Mouse (Mus musculus) CH12.LX (cell line): ENCODE data around the gene Defb26. TPM values are rescaled to one million over a fixed set of nuclear protein-coding genes. Genes with fewer than 3 reads are reported as not detected.
A peak's percentile ranks its signal among the peaks of the same experiment; 100 is the strongest.

Source experiments
- DNase-seq: peaks from one replicate; pipeline ENCODE4 v3.0.0-alpha.2; 2013; ENCODE audit errors: extremely low read depth
- H3K27ac ChIP-seq: 2 replicates; pipeline ENCODE4 v1.5.1; 2012; ENCODE audit warnings: low read depth, mild to moderate bottlenecking, control low read depth, moderate library complexity; ENCODE audit not compliant: insufficient read depth
- H3K27me3 ChIP-seq: replicated peaks from 2 replicates; pipeline ENCODE3; 2012; ENCODE audit warnings: inconsistent platforms
- H3K36me3 ChIP-seq, 2 experiments: replicated peaks in 1 of 2; 2 replicates each; pipeline versions ENCODE3 to v1.6.1; 2012; ENCODE audit warnings: inconsistent platforms in 1 of 2, low read length in 1 of 2, mild to moderate bottlenecking in 1 of 2, mixed read lengths in 1 of 2, moderate library complexity in 1 of 2; ENCODE audit not compliant: control insufficient read depth in 1 of 2, insufficient read depth in 1 of 2
- H3K4me1 ChIP-seq, 2 experiments: 2 replicates each; pipeline ENCODE4 v1.6.1; 2012; ENCODE audit warnings: inconsistent platforms in 1 of 2, moderate library complexity in 1 of 2; ENCODE audit not compliant: insufficient read depth in 2 of 2, control insufficient read depth in 1 of 2
- H3K4me2 ChIP-seq: 2 replicates; pipeline ENCODE4 v1.6.1; 2012; ENCODE audit warnings: low read depth, mild to moderate bottlenecking, control low read depth; ENCODE audit not compliant: poor library complexity, insufficient read depth, severe bottlenecking
- H3K4me3 ChIP-seq, 3 experiments: fragments of 150-350 bp in 1 of 3; sonication (generic) in 1 of 3; replicated peaks in 1 of 3; 2 replicates each; pipeline versions ENCODE3 to v1.5.1; 2011 to 2012; ENCODE audit warnings: low read depth in 2 of 3, low read length in 2 of 3, mild to moderate bottlenecking in 2 of 3, moderate library complexity in 2 of 3, control low read depth in 1 of 3, improper control_type of control experiment in 1 of 3, inconsistent platforms in 1 of 3, mixed read lengths in 1 of 3; ENCODE audit not compliant: poor library complexity in 1 of 3
- H3K79me2 ChIP-seq: replicated peaks from 2 replicates; pipeline ENCODE4 v1.6.1; 2012; ENCODE audit warnings: mild to moderate bottlenecking, moderate library complexity; ENCODE audit not compliant: control insufficient read depth, poor library complexity, insufficient read depth, severe bottlenecking; ENCODE audit errors: extremely low read depth
- H3K9ac ChIP-seq: 2 replicates; pipeline ENCODE4 v1.6.1; 2012; ENCODE audit warnings: low read depth, mild to moderate bottlenecking, control low read depth, moderate library complexity; ENCODE audit not compliant: insufficient read depth
- H3K9me3 ChIP-seq: replicated peaks from 2 replicates; pipeline ENCODE3; 2012; ENCODE audit warnings: low read length, inconsistent platforms, mixed read lengths
- BHLHE40 ChIP-seq: IDR thresholded peaks from 2 replicates; pipeline ENCODE4 v1.6.1; 2011; ENCODE audit warnings: mild to moderate bottlenecking, low read depth, low read length, improper control_type of control experiment
- CHD1 ChIP-seq: IDR thresholded peaks from 2 replicates; pipeline ENCODE4 v1.6.1; 2012; ENCODE audit warnings: low read depth, low read length, improper control_type of control experiment, inconsistent platforms
- CHD2 ChIP-seq: IDR thresholded peaks from 2 replicates; pipeline ENCODE4 v1.6.1; 2011; ENCODE audit warnings: low read length, improper control_type of control experiment
- CTCF ChIP-seq, 2 experiments: IDR thresholded peaks in 1 of 2; conservative IDR thresholded peaks in 1 of 2; 2 replicates each; pipeline ENCODE4 v1.5.1; 2011 to 2012; ENCODE audit warnings: low read depth in 2 of 2, low read length in 2 of 2, improper control_type of control experiment in 1 of 2, inconsistent platforms in 1 of 2, mild to moderate bottlenecking in 1 of 2, moderate library complexity in 1 of 2
- E2F4 ChIP-seq: IDR thresholded peaks from 2 replicates; pipeline ENCODE4 v1.6.1; 2011; ENCODE audit warnings: low read depth, low read length, improper control_type of control experiment; ENCODE audit not compliant: insufficient replicate concordance
- ETS1 ChIP-seq: conservative IDR thresholded peaks from 2 replicates; pipeline ENCODE4 v1.6.1; 2012; ENCODE audit warnings: low read depth, mild to moderate bottlenecking, inconsistent platforms, low read length, improper control_type of control experiment, moderate library complexity
- GABPA ChIP-seq: IDR thresholded peaks from 2 replicates; pipeline ENCODE4 v1.6.1; 2012; ENCODE audit warnings: low read depth, low read length, improper control_type of control experiment, inconsistent platforms; ENCODE audit not compliant: insufficient replicate concordance
- JUN ChIP-seq: IDR thresholded peaks from 2 replicates; pipeline ENCODE4 v1.6.1; 2011; ENCODE audit warnings: low read depth, mild to moderate bottlenecking, low read length, improper control_type of control experiment, moderate library complexity; ENCODE audit not compliant: insufficient read depth
- MAFK ChIP-seq: IDR thresholded peaks from 2 replicates; pipeline ENCODE4 v1.6.1; 2011; ENCODE audit warnings: low read length, improper control_type of control experiment; ENCODE audit not compliant: insufficient replicate concordance
- MAZ ChIP-seq: IDR thresholded peaks from 2 replicates; pipeline ENCODE4 v1.6.1; 2012; ENCODE audit warnings: low read depth, mild to moderate bottlenecking, inconsistent platforms, low read length, improper control_type of control experiment, moderate library complexity
- MXI1 ChIP-seq: IDR thresholded peaks from 2 replicates; pipeline ENCODE4 v1.6.1; 2011; ENCODE audit warnings: mild to moderate bottlenecking, low read depth, low read length, improper control_type of control experiment
- MYC ChIP-seq: IDR thresholded peaks from 2 replicates; pipeline ENCODE4 v1.6.1; 2011; ENCODE audit warnings: low read depth, mild to moderate bottlenecking, improper control_type of control experiment, low read length
- NELFE ChIP-seq: IDR thresholded peaks from 2 replicates; pipeline ENCODE4 v1.6.1; 2011; ENCODE audit warnings: low read depth, low read length, improper control_type of control experiment
- NRF1 ChIP-seq: IDR thresholded peaks from 2 replicates; pipeline ENCODE4 v1.6.1; 2014; ENCODE audit warnings: low read depth, mild to moderate bottlenecking, inconsistent platforms, low read length, improper control_type of control experiment, moderate library complexity
- POLR2A ChIP-seq: IDR thresholded peaks from 2 replicates; pipeline ENCODE4 v1.6.1; 2011; ENCODE audit warnings: low read depth, mild to moderate bottlenecking, improper control_type of control experiment, low read length
- TBP ChIP-seq: conservative IDR thresholded peaks from 2 replicates; pipeline ENCODE4 v1.6.1; 2011; ENCODE audit warnings: low read depth, low read length, improper control_type of control experiment
- ZNF384 ChIP-seq: IDR thresholded peaks from 2 replicates; pipeline ENCODE4 v1.6.1; 2012; ENCODE audit warnings: low read depth, low read length, improper control_type of control experiment, inconsistent platforms
- dilution Hi-C: fragments of 300-500 bp; cut with MboI; formaldehyde crosslinking; loops from 2 replicates; pipeline ENCODE4 v1.14.3; 2020; ENCODE audit warnings: low sequenced_read_pairs; ENCODE audit not compliant: extremely low pct_unique_long_range_greater_than_20kb, extremely low pct_ligation_motif_present
- in situ Hi-C: fragments of 300-500 bp; cut with MboI; formaldehyde crosslinking; loops from 3 replicates; pipeline ENCODE4 v1.14.3; 2019; ENCODE audit warnings: low sequenced_read_pairs, low pct_ligation_motif_present, low pct_unique_long_range_greater_than_20kb, mixed read lengths
- polyA plus RNA-seq: library from polyadenylated mRNA; unstranded; fragments of >175 nt; gene quantifications from 2 replicates; pipeline ENCODE4 v1.2.1, GENCODE M21; 2012; ENCODE audit warnings: low read depth; ENCODE audit not compliant: insufficient read length
- total RNA-seq, 2 experiments: library from RNA; depleted of rRNA; stranded (reverse); fragments of 300-350 nt in 1 of 2; fragments of >200 nt in 1 of 2; gene quantifications; 2 replicates each; pipeline ENCODE4 v1.2.3; 2012 to 2014

Gene Defb26
- total and polyA plus RNA-seq, 3 experiments: not detected

DNA sequence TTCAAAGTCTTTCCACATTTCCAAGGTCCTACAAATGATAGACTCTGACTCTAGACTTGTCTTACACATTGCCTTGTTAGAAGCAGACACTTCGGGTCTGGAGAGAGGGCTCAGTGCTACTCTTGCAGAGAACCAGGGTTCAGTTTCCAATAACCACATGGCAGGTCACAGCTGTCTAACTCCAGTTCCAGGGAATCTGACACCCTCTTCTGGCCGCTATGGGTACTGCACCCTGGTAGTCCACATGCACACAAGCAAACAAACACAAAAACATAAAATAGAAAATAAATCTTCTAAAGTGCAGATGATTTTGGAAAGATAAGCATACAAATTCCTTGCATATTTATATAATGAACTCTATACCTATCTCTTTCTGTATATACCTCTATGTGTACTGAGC, 24.5 kb downstream of the Defb26 start (continued):
- TF ChIP-seq MAFK (no peak), BHLHE40 (no peak), MAZ (no peak)

DNA sequence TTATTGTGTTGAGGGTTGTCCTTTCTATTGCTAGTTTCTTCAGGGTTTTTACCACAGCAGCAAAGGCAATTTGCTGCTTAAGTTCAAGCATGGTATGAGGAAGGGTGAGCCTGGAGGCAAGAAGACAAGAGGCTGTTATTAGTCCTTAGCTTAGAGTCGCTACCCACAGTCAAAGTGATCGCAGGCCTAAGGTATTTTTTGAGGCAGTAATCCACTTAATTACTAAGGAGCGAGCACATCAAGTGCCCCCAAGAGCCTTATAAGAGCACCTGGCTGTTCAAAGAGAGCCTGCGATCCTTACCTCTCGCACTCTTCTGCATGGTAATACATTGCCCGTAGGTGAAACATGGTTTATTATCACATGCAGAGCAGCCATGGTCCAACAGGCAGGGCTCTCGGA, 29.8 kb downstream of the Defb26 start:
- no peak overlapping the region for H3K4me3 ChIP-seq
- no peak for TF ChIP-seq BHLHE40
- TF ChIP-seq MAZ: no peak
- no peak for TF ChIP-seq ETS1
- no peak for TF ChIP-seq ZNF384
- no peak for TF ChIP-seq MXI1
- no peak for TF ChIP-seq NRF1
- no peak for TF ChIP-seq POLR2A
- no peak for TF ChIP-seq E2F4
- TF ChIP-seq CHD2: no peak
- TF ChIP-seq GABPA: no peak
- no peak for TF ChIP-seq JUN
- no peak for TF ChIP-seq CHD1
- no peak for TF ChIP-seq CTCF (conservative IDR thresholded peaks at IDR 0.05 in 1 of 2, IDR thresholded peaks at IDR 0.05 in 1 of 2; ENCODE audit: low read depth in 2 of 2, low read length in 2 of 2)
- TF ChIP-seq NELFE: no peak
- TF ChIP-seq TBP: no peak
- H3K27me3 ChIP-seq: peaks cover 4% of the 10 kb centered on the region
- H3K4me1 ChIP-seq: peaks cover 0 to 4% of the 10 kb centered on the region in 2 experiments; a peak in 1 of 4 replicates
- no peaks in the 10 kb centered on the region for H3K36me3 ChIP-seq
- H3K9ac ChIP-seq: no peak overlapping the region
- in situ Hi-C loops: no loop called here
- H3K4me2 ChIP-seq: no peak overlapping the region
- DNase-seq: no peak
- no peak overlapping the region for H3K27ac ChIP-seq
- H3K79me2 ChIP-seq: no peaks in the 10 kb centered on the region
- H3K9me3 ChIP-seq: no peaks in the 10 kb centered on the region
- dilution Hi-C loops: no loop called here

DNA sequence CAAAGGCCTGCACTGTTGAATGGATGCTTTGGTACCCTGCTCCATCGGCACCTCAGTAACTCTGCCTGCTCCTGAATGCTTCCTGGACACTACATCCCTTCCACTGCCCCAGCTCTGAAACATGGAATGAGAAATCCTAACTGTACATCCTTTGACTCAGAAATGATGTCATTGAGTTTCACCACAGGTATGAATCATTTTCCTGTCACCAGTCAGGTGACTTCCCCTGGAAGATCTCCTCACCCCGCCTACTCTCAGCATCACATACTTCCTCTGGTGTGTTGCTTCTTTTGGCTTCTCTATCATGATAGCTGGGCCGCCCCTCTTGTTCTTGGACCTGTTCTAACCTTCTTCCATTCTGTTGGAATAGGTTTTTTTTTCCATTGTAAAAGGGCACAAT, 30.6 kb downstream of the Defb26 start:
- H3K4me1 ChIP-seq: peaks cover 0 to 4% of the 10 kb centered on the region in 2 experiments; a peak in 1 of 4 replicates
- H3K79me2 ChIP-seq: no peaks in the 10 kb centered on the region
- DNase-seq: no peak
- H3K36me3 ChIP-seq: no peaks in the 10 kb centered on the region
- H3K27ac ChIP-seq: no peak overlapping the region
- H3K9ac ChIP-seq: no peak overlapping the region
- TF ChIP-seq MYC (no peak), JUN (peak; percentile 18; the same call in 1 of the 2 replicates), BHLHE40 (peak; percentile 53)
- dilution Hi-C loops (no loop called here), in situ Hi-C loops (no loop called here)
- H3K4me3 ChIP-seq: no peak overlapping the region
- peaks cover 4% of the 10 kb centered on the region for H3K27me3 ChIP-seq
- H3K9me3 ChIP-seq: no peaks in the 10 kb centered on the region
- H3K4me2 ChIP-seq: no peak overlapping the region
